Mouse (Mus musculus): ENCODE results near the gene Mov10. TPM values are rescaled to one million over a fixed set of nuclear protein-coding genes. Genes with fewer than 3 reads are reported as not detected.

Gene Mov10
- total and polyA plus RNA-seq, 2 experiments, result 9.3 to 15.9 TPM

GRCm38 (mm10) chr3:104783971-104784500, 34.3 kb downstream of the Mov10 start:
- H3K9ac ChIP-seq (ENCODE audit: low read depth, low read length), result no peak overlapping the region
- no peak for TF ChIP-seq CTCF (IDR thresholded peaks at IDR 0.05; ENCODE audit: low read depth, low read length)
- TF ChIP-seq POLR2A (IDR thresholded peaks at IDR 0.05; ENCODE audit: extremely low read depth, insufficient read depth, low read length), result no peak
- no peaks in the 10 kb centered on the region for H3K79me2 ChIP-seq (ENCODE audit: control insufficient read depth, insufficient read depth, low read length)
- peaks cover 5% of the 10 kb centered on the region; the same call in 1 of the 2 replicates for H3K4me1 ChIP-seq (ENCODE audit: control insufficient read depth, insufficient read depth, low read length)
- DNase-seq (ENCODE audit: extremely low read depth, low read depth, low spot score), result no peak
- H3K36me3 ChIP-seq (ENCODE audit: control insufficient read depth, insufficient read depth, low read length), result no peaks in the 10 kb centered on the region
- no peak overlapping the region for H3K4me3 ChIP-seq (ENCODE audit: insufficient read depth, low read depth, low read length)
- H3K27ac ChIP-seq (replicated peaks; ENCODE audit: insufficient read depth, low read depth, low read length), result no peak overlapping the region
- H3K27me3 ChIP-seq (ENCODE audit: control insufficient read depth, insufficient read depth, low read length), result peaks cover 7% of the 10 kb centered on the region
- WGBS, result 66% methylated on average over 14 of the region's 14 CpGs

- 26% methylated on average over 12 of the region's 12 CpGs for WGBS
- Histone ChIP-seq H3K36me3 (ENCODE audit: control insufficient read depth, insufficient read depth, low read length) (no peaks in the 10 kb centered on the region), H3K27ac (replicated peaks; ENCODE audit: insufficient read depth, low read depth, low read length) (no peak overlapping the region), H3K4me1 (ENCODE audit: control insufficient read depth, insufficient read depth, low read length) (peaks cover 5% of the 10 kb centered on the region; the same call in 1 of the 2 replicates), H3K27me3 (ENCODE audit: control insufficient read depth, insufficient read depth, low read length) (peaks cover 9% of the 10 kb centered on the region), H3K79me2 (ENCODE audit: control insufficient read depth, insufficient read depth, low read length) (no peaks in the 10 kb centered on the region), H3K4me3 (ENCODE audit: insufficient read depth, low read depth, low read length) (no peak overlapping the region; the same call in 1 of the 2 replicates), H3K9ac (ENCODE audit: low read depth, low read length) (no peak overlapping the region)
- TF ChIP-seq POLR2A (IDR thresholded peaks at IDR 0.05; ENCODE audit: extremely low read depth, insufficient read depth, low read length), result no peak
- no peak for TF ChIP-seq CTCF (IDR thresholded peaks at IDR 0.05; ENCODE audit: low read depth, low read length)
- DNase-seq (ENCODE audit: extremely low read depth, low read depth, low spot score), result no peak
These were observed 36.2 kb downstream of the Mov10 start for GRCm38 (mm10) chr3:104782061-104782681.

- Histone ChIP-seq H3K27ac (replicated peaks; ENCODE audit: insufficient read depth, low read depth, low read length) (no peak within 1 kb of the TSS), H3K27me3 (ENCODE audit: control insufficient read depth, insufficient read depth, low read length) (peaks cover 9% of the 10 kb centered on the region)
These were observed 36.9 kb downstream of the Mov10 start, which contains the start of gene Fam19a3 for GRCm38 (mm10) chr3:104781471-104781903. Fam19a3 (minus strand) TSS chr3:104781840.

DNA sequence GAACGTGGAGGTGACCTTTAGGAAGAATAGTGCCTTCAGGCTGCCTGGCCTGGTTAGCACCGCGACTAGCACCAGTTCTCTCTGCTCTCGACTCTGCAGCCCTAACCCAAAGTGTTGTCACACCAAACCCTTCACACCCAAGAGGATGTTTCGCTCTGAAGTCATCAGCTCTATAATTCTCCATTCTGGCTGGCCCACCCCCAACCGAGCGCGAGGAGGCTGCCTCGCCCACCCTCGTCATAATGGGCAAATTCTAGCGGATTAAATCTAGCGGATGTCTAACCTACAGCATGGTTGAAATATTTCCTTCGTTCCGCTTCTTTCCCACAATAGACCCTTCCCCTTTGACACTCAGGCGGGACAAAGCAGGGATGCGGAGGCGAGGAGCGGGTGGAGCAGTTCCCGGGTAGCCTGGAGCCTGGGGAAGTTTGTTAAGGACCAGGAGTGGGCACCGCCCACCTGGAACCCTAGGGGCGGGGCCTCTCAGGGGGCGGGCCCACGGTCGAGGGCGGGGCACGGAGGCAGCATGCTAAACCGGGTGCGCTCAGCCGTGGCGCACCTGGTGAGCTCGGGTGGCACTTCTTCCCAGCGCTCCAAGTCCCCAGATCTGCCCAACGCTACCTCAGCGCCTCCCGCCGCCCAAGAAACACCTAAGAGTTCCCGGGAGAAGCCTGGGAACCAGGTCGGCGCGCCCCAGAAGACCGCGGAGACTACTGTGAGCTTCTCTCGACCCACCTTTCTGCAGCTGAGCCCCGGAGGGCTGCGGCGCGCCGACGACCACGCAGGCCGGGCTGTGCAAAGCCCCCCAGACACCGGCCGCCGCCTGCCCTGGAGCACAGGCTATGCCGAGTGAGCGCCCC, 37.6 kb downstream of the Mov10 start, which contains the start of gene Ppm1j:
TSS of gene Ppm1j (plus strand) at position 496 of the 860 bp plus-strand sequence.
- DNase-seq (ENCODE audit: extremely low read depth, low read depth, low spot score), result no peak
- no peaks in the 10 kb centered on the region for H3K79me2 ChIP-seq (ENCODE audit: control insufficient read depth, insufficient read depth, low read length)
- H3K4me3 ChIP-seq (ENCODE audit: insufficient read depth, low read depth, low read length), result peak within 1 kb of the TSS; percentile 62; the same call in 1 of the 2 replicates
- H3K36me3 ChIP-seq (ENCODE audit: control insufficient read depth, insufficient read depth, low read length), result no peaks in the 10 kb centered on the region
- peak within 1 kb of the TSS; percentile 55 for H3K9ac ChIP-seq (ENCODE audit: low read depth, low read length)
- H3K27ac ChIP-seq (replicated peaks; ENCODE audit: insufficient read depth, low read depth, low read length), result no peak within 1 kb of the TSS
- peaks cover 9% of the 10 kb centered on the region for H3K27me3 ChIP-seq (ENCODE audit: control insufficient read depth, insufficient read depth, low read length)
- peaks cover 5% of the 10 kb centered on the region; the same call in 1 of the 2 replicates for H3K4me1 ChIP-seq (ENCODE audit: control insufficient read depth, insufficient read depth, low read length)
- TF ChIP-seq POLR2A (IDR thresholded peaks at IDR 0.05; ENCODE audit: extremely low read depth, insufficient read depth, low read length) (no peak), CTCF (IDR thresholded peaks at IDR 0.05; ENCODE audit: low read depth, low read length) (no peak)
- WGBS, result 5% methylated on average over 56 of the region's 56 CpGs

More at GRCm38 (mm10) chr3:104781471-104781903, 36.9 kb downstream of the Mov10 start, which contains the start of gene Fam19a3:
- TF ChIP-seq POLR2A (IDR thresholded peaks at IDR 0.05; ENCODE audit: extremely low read depth, insufficient read depth, low read length), result no peak
- TF ChIP-seq CTCF (IDR thresholded peaks at IDR 0.05; ENCODE audit: low read depth, low read length), result no peak
- Histone ChIP-seq H3K4me1 (ENCODE audit: control insufficient read depth, insufficient read depth, low read length) (peaks cover 5% of the 10 kb centered on the region; the same call in 1 of the 2 replicates), H3K36me3 (ENCODE audit: control insufficient read depth, insufficient read depth, low read length) (no peaks in the 10 kb centered on the region), H3K4me3 (ENCODE audit: insufficient read depth, low read depth, low read length) (peak within 1 kb of the TSS; percentile 62; the same call in 1 of the 2 replicates), H3K79me2 (ENCODE audit: control insufficient read depth, insufficient read depth, low read length) (no peaks in the 10 kb centered on the region), H3K9ac (ENCODE audit: low read depth, low read length) (peak within 1 kb of the TSS; percentile 55)
- 2% methylated on average over 26 of the region's 26 CpGs for WGBS
- no peak for DNase-seq (ENCODE audit: extremely low read depth, low read depth, low spot score)

GRCm38 (mm10) chr3:104779949-104780348, 38.4 kb downstream of the Mov10 start:
- no peak for DNase-seq (ENCODE audit: extremely low read depth, low read depth, low spot score)
- WGBS, result 7% methylated on average over 7 of the region's 7 CpGs
- Histone ChIP-seq H3K4me1 (ENCODE audit: control insufficient read depth, insufficient read depth, low read length) (peaks cover 5% of the 10 kb centered on the region; the same call in 1 of the 2 replicates), H3K9ac (ENCODE audit: low read depth, low read length) (no peak overlapping the region), H3K79me2 (ENCODE audit: control insufficient read depth, insufficient read depth, low read length) (no peaks in the 10 kb centered on the region), H3K27ac (replicated peaks; ENCODE audit: insufficient read depth, low read depth, low read length) (no peak overlapping the region), H3K27me3 (ENCODE audit: control insufficient read depth, insufficient read depth, low read length) (peaks cover 9% of the 10 kb centered on the region), H3K36me3 (ENCODE audit: control insufficient read depth, insufficient read depth, low read length) (no peaks in the 10 kb centered on the region), H3K4me3 (ENCODE audit: insufficient read depth, low read depth, low read length) (no peak overlapping the region)
- no peak for TF ChIP-seq POLR2A (IDR thresholded peaks at IDR 0.05; ENCODE audit: extremely low read depth, insufficient read depth, low read length)
- peak; percentile 91 for TF ChIP-seq CTCF (IDR thresholded peaks at IDR 0.05; ENCODE audit: low read depth, low read length)
